ENCODE assay signal across 8 mouse cellular contexts in genomic region chr13:23764324-23765171, GRCm38 (mm10). TPM values are rescaled to one million over a fixed set of nuclear protein-coding genes. Genes with fewer than 3 reads are reported as not detected.
DNase-seq lines count a peak whose midpoint lies in the region; ATAC-seq and TF ChIP-seq lines count a peak whose summit lies in the region.

No protein-coding gene starts in this region.

- ATAC-seq in heart, embryonic 14.5 days (ENCODE audit: insufficient number of reproducible peaks, insufficient read depth, low FRiP score, low read depth) = no peak
- no peak for ATAC-seq in heart, postnatal 0 days (ENCODE audit: insufficient read depth, low read depth)
- no peak for ATAC-seq in midbrain, embryonic 11.5 days (ENCODE audit: low FRiP score)

- no peak for DNase-seq in heart, adult 9 months (ENCODE audit: low spot score in 2 of 2)
- peak; percentile 75 for DNase-seq in R1 (ENCODE audit: low read depth, low spot score)
- no peak for DNase-seq in heart, postnatal 0 days (ENCODE audit: low spot score)
- DNase-seq in midbrain, embryonic 11.5 days (ENCODE audit: low spot score, missing footprints) = peak; percentile 94
- DNase-seq in layer of hippocampus, postnatal 10 days (ENCODE audit: low spot score in 2 of 2) = no peak
- no peak for DNase-seq in layer of hippocampus, postnatal 25 days (ENCODE audit: extremely low spot score in 1 of 2, low spot score in 1 of 2)
- no peak for DNase-seq in kidney, adult 11 months

- H3K9me3 ChIP-seq in heart, embryonic 14.5 days (ENCODE audit: control insufficient read depth, low read length) = no peaks in the 10 kb centered on the region
- no peaks in the 10 kb centered on the region for H3K9me3 ChIP-seq in heart, postnatal 0 days (replicated peaks; ENCODE audit: control insufficient read depth, low read length)
- no peaks in the 10 kb centered on the region for H3K9me3 ChIP-seq in midbrain, embryonic 11.5 days (ENCODE audit: control insufficient read depth, low read length)

- H3K9ac ChIP-seq in heart, embryonic 14.5 days (ENCODE audit: low read length) = peak overlapping the region; percentile 77
- H3K9ac ChIP-seq in heart, postnatal 0 days (replicated peaks; ENCODE audit: low read depth, low read length) = peak overlapping the region; percentile 66; the same call in 1 of the 2 replicates
- peak overlapping the region; percentile 77 for H3K9ac ChIP-seq in midbrain, embryonic 11.5 days (ENCODE audit: low read length)

- peak overlapping the region; percentile 50 to 69 for H3K4me3 ChIP-seq in heart, embryonic 14.5 days (ENCODE audit: control insufficient read depth in 1 of 2, insufficient read depth in 1 of 2, low read depth in 1 of 2, low read length in 2 of 2)
- peak overlapping the region; percentile 48 for H3K4me3 ChIP-seq in heart, postnatal 0 days (ENCODE audit: low read depth, low read length)
- peak overlapping the region; percentile 52 for H3K4me3 ChIP-seq in midbrain, embryonic 11.5 days (ENCODE audit: low read depth, low read length)

- H3K27me3 ChIP-seq in heart, embryonic 14.5 days (ENCODE audit: control insufficient read depth, insufficient read depth, low read length) = no peaks in the 10 kb centered on the region
- no peaks in the 10 kb centered on the region for H3K27me3 ChIP-seq in heart, postnatal 0 days (ENCODE audit: control insufficient read depth, insufficient read depth, low read length)
- no peaks in the 10 kb centered on the region for H3K27me3 ChIP-seq in midbrain, embryonic 11.5 days (ENCODE audit: control insufficient read depth, insufficient read depth, low read length)

- H3K27ac ChIP-seq in heart, embryonic 14.5 days (replicated peaks in 1 of 2; ENCODE audit: control insufficient read depth in 1 of 2, insufficient read depth in 1 of 2, low read depth in 2 of 2, low read length in 2 of 2) = peak overlapping the region; percentile 89 to 95
- peak overlapping the region; percentile 95; the same call in 1 of the 2 replicates for H3K27ac ChIP-seq in heart, postnatal 0 days (ENCODE audit: low read depth)
- H3K27ac ChIP-seq in midbrain, embryonic 11.5 days (ENCODE audit: low read depth, low read length) = peak overlapping the region; percentile 83

- peak overlapping the region; percentile 90 for H3K4me2 ChIP-seq in heart, embryonic 14.5 days (ENCODE audit: low read length)
- peak overlapping the region; percentile 71 for H3K4me2 ChIP-seq in heart, postnatal 0 days (ENCODE audit: low read depth, low read length)
- H3K4me2 ChIP-seq in midbrain, embryonic 11.5 days = peak overlapping the region; percentile 82

- no peak for TF ChIP-seq EP300 in heart, postnatal 0 days (IDR thresholded peaks at IDR 0.05; ENCODE audit: low read depth)

- WGBS in heart, embryonic 14.5 days = 44% methylated on average over 12 of the region's 12 CpGs
- WGBS in heart, postnatal 0 days = 47% methylated on average over 12 of the region's 12 CpGs
- WGBS in midbrain, embryonic 11.5 days = 25% methylated on average over 12 of the region's 12 CpGs

- no peak for TF ChIP-seq CTCF in heart, postnatal 0 days (IDR thresholded peaks at IDR 0.05; ENCODE audit: low read depth)

- peaks cover 11 to 29% of the 10 kb centered on the region in 2 experiments for H3K4me1 ChIP-seq in heart, embryonic 14.5 days (ENCODE audit: control insufficient read depth in 2 of 2, insufficient read depth in 2 of 2, low read length in 2 of 2)
- H3K4me1 ChIP-seq in heart, postnatal 0 days (ENCODE audit: control insufficient read depth, insufficient read depth) = peaks cover 22% of the 10 kb centered on the region
- H3K4me1 ChIP-seq in midbrain, embryonic 11.5 days (ENCODE audit: control insufficient read depth, insufficient read depth, low read length) = peaks cover 23% of the 10 kb centered on the region

- H3K36me3 ChIP-seq in heart, embryonic 14.5 days (ENCODE audit: control insufficient read depth, insufficient read depth, low read length) = no peaks in the 10 kb centered on the region
- no peaks in the 10 kb centered on the region for H3K36me3 ChIP-seq in heart, postnatal 0 days (replicated peaks; ENCODE audit: control insufficient read depth, insufficient read depth, low read length)
- no peaks in the 10 kb centered on the region for H3K36me3 ChIP-seq in midbrain, embryonic 11.5 days (ENCODE audit: control insufficient read depth, insufficient read depth, low read length)

RNA-seq across cellular contexts. Expression of gene Hist1h1a, which starts 1.1 kb away (rescaled TPM):
- polyA plus RNA-seq in heart, embryonic 14.5 days (2014; fragmentation: Nextera tagmentation; extraction: Ambion mirVana) = 1.6 and 2.7 TPM in 2 replicates
- 261 and 272 TPM in 2 replicates for total RNA-seq in heart, postnatal 0 days (2014; rRNA removed; ENCODE audit: low replicate concordance)
- polyA plus RNA-seq in heart, postnatal 0 days (2015; fragmentation: Nextera tagmentation; extraction: Ambion mirVana) = 0.81 and 0.82 TPM in 2 replicates
- 3.5 and 3.7 TPM in 2 replicates for polyA plus RNA-seq in midbrain, embryonic 11.5 days (2014; fragmentation: Nextera tagmentation; extraction: Ambion mirVana)
- 10 to 100 TPM; 47.3 to 51.5 TPM for total RNA-seq in layer of hippocampus, postnatal 10 days (2021)
- total RNA-seq in layer of hippocampus, postnatal 25 days (2021) = 10 to 100 TPM; 15.6 to 24.5 TPM

RNA-seq across cellular contexts. Expression of gene Hist1h3a, which starts 2.4 kb away (rescaled TPM):
- 2.6 and 3.0 TPM in 2 replicates for polyA plus RNA-seq in heart, embryonic 14.5 days (2014; fragmentation: Nextera tagmentation; extraction: Ambion mirVana)
- 1,794 and 2,478 TPM in 2 replicates for total RNA-seq in heart, postnatal 0 days (2014; rRNA removed; ENCODE audit: low replicate concordance)
- 1.4 and 1.7 TPM in 2 replicates for polyA plus RNA-seq in heart, postnatal 0 days (2015; fragmentation: Nextera tagmentation; extraction: Ambion mirVana)
- 3.0 and 5.1 TPM in 2 replicates for polyA plus RNA-seq in midbrain, embryonic 11.5 days (2014; fragmentation: Nextera tagmentation; extraction: Ambion mirVana)
- 10 to 100 TPM; 68.7 to 70.1 TPM for total RNA-seq in layer of hippocampus, postnatal 10 days (2021)
- total RNA-seq in layer of hippocampus, postnatal 25 days (2021) = 10 to 100 TPM; 30.8 to 53.8 TPM

RNA-seq across cellular contexts. Expression of gene Hist1h4a, which starts 3.5 kb away (rescaled TPM):
- 1.1 TPM in 1 of 2 replicates, not detected in the other for polyA plus RNA-seq in heart, embryonic 14.5 days (2014; fragmentation: Nextera tagmentation; extraction: Ambion mirVana)
- 794 and 986 TPM in 2 replicates for total RNA-seq in heart, postnatal 0 days (2014; rRNA removed; ENCODE audit: low replicate concordance)
- 0.49 and 0.82 TPM in 2 replicates for polyA plus RNA-seq in heart, postnatal 0 days (2015; fragmentation: Nextera tagmentation; extraction: Ambion mirVana)
- 0.49 and 0.55 TPM in 2 replicates for polyA plus RNA-seq in midbrain, embryonic 11.5 days (2014; fragmentation: Nextera tagmentation; extraction: Ambion mirVana)
- 10 to 100 TPM; 71.9 to 72.7 TPM for total RNA-seq in layer of hippocampus, postnatal 10 days (2021)
- 10 to 100 TPM; 42.9 to 58.9 TPM for total RNA-seq in layer of hippocampus, postnatal 25 days (2021)

RNA-seq across cellular contexts. Expression of gene Trim38, which starts 5.2 kb away (rescaled TPM):
- not detected in 2 replicates for polyA plus RNA-seq in heart, embryonic 14.5 days (2014; fragmentation: Nextera tagmentation; extraction: Ambion mirVana)
- total RNA-seq in heart, postnatal 0 days (2014; rRNA removed; ENCODE audit: low replicate concordance) = not detected in 2 replicates
- 0.08 and 0.10 TPM in 2 replicates for polyA plus RNA-seq in heart, postnatal 0 days (2015; fragmentation: Nextera tagmentation; extraction: Ambion mirVana)
- not detected in 2 replicates for polyA plus RNA-seq in midbrain, embryonic 11.5 days (2014; fragmentation: Nextera tagmentation; extraction: Ambion mirVana)
- not detected for total RNA-seq in layer of hippocampus, postnatal 10 days (2021)
- total RNA-seq in layer of hippocampus, postnatal 25 days (2021) = not detected

RNA-seq across cellular contexts. Expression of gene Hist1h4b, which starts 7.7 kb away (rescaled TPM):
- 0.63 TPM in 1 of 2 replicates, not detected in the other for polyA plus RNA-seq in heart, embryonic 14.5 days (2014; fragmentation: Nextera tagmentation; extraction: Ambion mirVana)
- 252 and 267 TPM in 2 replicates for total RNA-seq in heart, postnatal 0 days (2014; rRNA removed; ENCODE audit: low replicate concordance)
- 0.46 and 0.60 TPM in 2 replicates for polyA plus RNA-seq in heart, postnatal 0 days (2015; fragmentation: Nextera tagmentation; extraction: Ambion mirVana)
- 3.9 and 5.5 TPM in 2 replicates for polyA plus RNA-seq in midbrain, embryonic 11.5 days (2014; fragmentation: Nextera tagmentation; extraction: Ambion mirVana)
- 10 to 100 TPM; 80.9 to 84.6 TPM for total RNA-seq in layer of hippocampus, postnatal 10 days (2021)
- 10 to 100 TPM; 71.8 to 80.9 TPM for total RNA-seq in layer of hippocampus, postnatal 25 days (2021)

Comparison
In these comparisons a context has a peak if more than half of its experiments do, and no peak if none do; other contexts are left out.
1. DNase-seq: peak in R1 (single experiment) and midbrain, embryonic 11.5 days (single experiment); none in heart, adult 9 months (0 of 2), heart, postnatal 0 days (single experiment), layer of hippocampus, postnatal 10 days (0 of 2), layer of hippocampus, postnatal 25 days (0 of 2) and kidney, adult 11 months (single experiment).
2. RNA of gene Hist1h3a, which starts 2.4 kb away (total RNA-seq): 1,794 to 2,478 TPM in heart, postnatal 0 days; 68.7 to 70.1 TPM in layer of hippocampus, postnatal 10 days and 30.8 to 53.8 TPM in layer of hippocampus, postnatal 25 days; every median in the first group is over 10 times any median in the second.
3. RNA of gene Hist1h4a, which starts 3.5 kb away (total RNA-seq): 794 to 986 TPM in heart, postnatal 0 days; 71.9 to 72.7 TPM in layer of hippocampus, postnatal 10 days and 42.9 to 58.9 TPM in layer of hippocampus, postnatal 25 days; every median in the first group is over 10 times any median in the second.
4. Peak in every context shown above with its lines, with median percentiles within 50 percentile points of each other: H3K27ac ChIP-seq, H3K4me2 ChIP-seq, H3K4me3 ChIP-seq and H3K9ac ChIP-seq.